ENCODE assay signal across 8 mouse cellular contexts in genomic region chr2:145517346-145517745, GRCm38 (mm10).
DNase-seq lines count a peak whose midpoint lies in the region; ATAC-seq and TF ChIP-seq lines count a peak whose summit lies in the region.

No protein-coding gene starts in this region.

- H3K9me3 ChIP-seq in ES-E14 (ENCODE audit: control insufficient read depth, insufficient read depth, low read depth, low read length), result no peaks in the 10 kb centered on the region
- H3K9me3 ChIP-seq in forebrain, embryonic 10.5 days, result no peaks in the 10 kb centered on the region
- H3K9me3 ChIP-seq in liver, postnatal 0 days (ENCODE audit: low read length), result no peaks in the 10 kb centered on the region

- no peak overlapping the region for H3K9ac ChIP-seq in ES-E14 (ENCODE audit: insufficient read depth, low read depth, low read length, poor library complexity, severe bottlenecking)
- H3K9ac ChIP-seq in liver, postnatal 0 days (replicated peaks), result no peak overlapping the region

- H3K4me2 ChIP-seq in liver, postnatal 0 days (ENCODE audit: low read depth, low read length), result no peak overlapping the region

- intact Hi-C loops in heart, postnatal 10 days (cut with DNase I), result loop anchor here (1.0 to 10.0 kb wide), 5 partner anchors 71 to 879 kb away; partner anchors contain the start of gene Slc24a3

- no peaks in the 10 kb centered on the region for H3K4me1 ChIP-seq in ES-E14 (ENCODE audit: control insufficient read depth in 2 of 2, insufficient read depth in 2 of 2, low read length in 2 of 2, poor library complexity in 1 of 2)
- H3K4me1 ChIP-seq in forebrain, embryonic 10.5 days, result no peaks in the 10 kb centered on the region
- no peaks in the 10 kb centered on the region for H3K4me1 ChIP-seq in liver, postnatal 0 days (ENCODE audit: insufficient read depth)

- 56% methylated on average over 9 of the region's 9 CpGs for WGBS in forebrain, embryonic 10.5 days
- WGBS in liver, postnatal 0 days (ENCODE audit: insufficient replicate concordance), result 44% methylated on average over 9 of the region's 9 CpGs

- H3K27ac ChIP-seq in ES-E14 (ENCODE audit: insufficient read depth, low read depth, low read length, poor library complexity, severe bottlenecking), result no peak overlapping the region
- H3K27ac ChIP-seq in forebrain, embryonic 10.5 days, result no peak overlapping the region
- H3K27ac ChIP-seq in liver, postnatal 0 days (ENCODE audit: low read depth), result no peak overlapping the region

- TF ChIP-seq CTCF in liver, postnatal 0 days (IDR thresholded peaks at IDR 0.05; ENCODE audit: low read depth), result peak; percentile 91

- TF ChIP-seq EP300 in liver, postnatal 0 days (IDR thresholded peaks at IDR 0.05; ENCODE audit: low read depth), result no peak

- no peaks in the 10 kb centered on the region for H3K36me3 ChIP-seq in ES-E14 (ENCODE audit: control insufficient read depth, insufficient read depth, low read length, poor library complexity, severe bottlenecking)
- H3K36me3 ChIP-seq in forebrain, embryonic 10.5 days (replicated peaks), result no peaks in the 10 kb centered on the region
- no peaks in the 10 kb centered on the region for H3K36me3 ChIP-seq in liver, postnatal 0 days (replicated peaks; ENCODE audit: insufficient read depth, low read length)

- no peak for ATAC-seq in liver, postnatal 0 days

- H3K4me3 ChIP-seq in ES-E14 (ENCODE audit: insufficient read depth in 1 of 2, low read depth in 1 of 2, low read length in 2 of 2, poor library complexity in 1 of 2, severe bottlenecking in 1 of 2), result no peak overlapping the region
- no peak overlapping the region for H3K4me3 ChIP-seq in forebrain, embryonic 10.5 days
- H3K4me3 ChIP-seq in liver, postnatal 0 days (ENCODE audit: low read depth, low read length), result no peak overlapping the region

- no peaks in the 10 kb centered on the region for H3K27me3 ChIP-seq in forebrain, embryonic 10.5 days (ENCODE audit: poor library complexity, severe bottlenecking)
- H3K27me3 ChIP-seq in liver, postnatal 0 days (ENCODE audit: insufficient read depth, low read length), result no peaks in the 10 kb centered on the region

- DNase-seq in ES-E14 (ENCODE audit: low read depth, low spot score), result peak; percentile 28
- DNase-seq in brain, embryonic 18.5 days (ENCODE audit: low read depth, low spot score), result peak; percentile 40
- peak; percentile 64 for DNase-seq in forebrain, embryonic 10.5 days (ENCODE audit: extremely low spot score, low spot score)
- DNase-seq in heart, postnatal 10 days, result peak; percentile 65 to 83
- DNase-seq in kidney, postnatal 36 days, result peak; percentile 38 to 82
- DNase-seq in liver, postnatal 0 days, result peak; percentile 63
- peak; percentile 68 for DNase-seq in ovary, postnatal 36 days (ENCODE audit: low spot score)
- peak; percentile 29 to 73 for DNase-seq in urinary bladder, postnatal 36 days (ENCODE audit: low spot score in 2 of 2)

- in situ Hi-C loops in ES-E14 (cut with MboI; ENCODE audit: low sequenced_read_pairs in 2 of 2, unreplicated experiment in 2 of 2), result no loop called here

TF ChIP-seq in ES-E14, 5 proteins besides CTCF, POLR2A, EP300 and RAD21:
- TF ChIP-seq MAFK (IDR thresholded peaks at IDR 0.05; ENCODE audit: insufficient read depth, low read depth, low read length), result no peak
- TF ChIP-seq ZC3H11A (IDR thresholded peaks at IDR 0.05; ENCODE audit: borderline replicate concordance, low read depth, low read length), result peak; percentile 82
- no peak for TF ChIP-seq ZNF384 (IDR thresholded peaks at IDR 0.05; ENCODE audit: low read depth, low read length)
- no peak for TF ChIP-seq CHD2 (IDR thresholded peaks at IDR 0.05; ENCODE audit: low read depth, low read length)
- TF ChIP-seq HCFC1 (IDR thresholded peaks at IDR 0.05; ENCODE audit: borderline replicate concordance, insufficient read depth, low read length), result no peak
TF ChIP-seq in ES-E14: peak in this region for 1.
